Mouse (Mus musculus) E14TG2a.4 (cell line): Measurements from ENCODE around the gene Mdp1.

Experiments
- CTCF ChIP-seq: conservative IDR thresholded peaks from 2 replicates; pipeline ENCODE4 v1.5.1; 2014; ENCODE audit warnings: low read length
- NANOG ChIP-seq: IDR thresholded peaks from 2 replicates; pipeline ENCODE4 v1.6.1; 2014; ENCODE audit warnings: borderline replicate concordance, low read length, mixed read lengths
- POU5F1 ChIP-seq: IDR thresholded peaks from 2 replicates; pipeline ENCODE4 v1.6.1; 2014; ENCODE audit warnings: low read length, borderline replicate concordance

- no peak for TF ChIP-seq CTCF
- TF ChIP-seq POU5F1 = no peak
- no peak for TF ChIP-seq NANOG
These were observed 3.4 kb downstream of the Mdp1 start for GRCm38 (mm10) chr14:55656935-55657334.
